Mouse (Mus musculus): ENCODE measurements at regions not wholly inside any gene's neighbourhood (a gene's known extent, or its start where the extent isn't known, plus 50 kb on each side); places are given as distances from the start of the nearest gene placed in this dataset.

GRCm38 (mm10) chr13:59228059-59228830 lies 356.8 kb downstream of the Agtpbp1 start:
- DNase-seq, result peak; percentile 40

- no peak for DNase-seq
Observed at GRCm38 (mm10) chr13:59227523-59228058, 357.4 kb downstream of the Agtpbp1 start.

GRCm38 (mm10) chr13:59220587-59220986 lies 364.4 kb downstream of the Agtpbp1 start:
- no peak for DNase-seq

DNA sequence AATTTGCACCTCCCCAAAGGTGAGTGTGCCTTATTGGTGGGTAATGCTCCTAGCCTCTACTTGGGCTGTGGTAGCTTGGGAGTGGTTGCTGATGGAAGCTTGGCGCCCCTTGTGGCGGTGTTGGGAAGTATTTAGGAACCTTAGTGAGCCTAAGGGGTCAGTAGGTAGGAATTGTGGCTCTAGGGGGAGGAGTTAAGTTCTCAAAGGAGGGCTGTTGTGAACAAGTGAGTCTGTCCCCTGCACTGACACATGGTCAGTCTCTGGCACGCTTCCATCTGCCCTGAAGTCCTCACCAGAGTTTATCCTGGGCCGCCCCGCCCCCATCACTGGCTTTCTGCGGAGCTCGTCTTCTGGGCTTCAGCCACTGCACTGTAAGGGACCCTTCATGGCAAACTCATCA lies 364.9 kb downstream of the Agtpbp1 start:
- no peak for DNase-seq

GRCm38 (mm10) chr13:59216686-59217298 lies 368.2 kb downstream of the Agtpbp1 start:
- no peak for DNase-seq

- no peak for DNase-seq
Observed at GRCm38 (mm10) chr13:59212296-59212701, 372.7 kb downstream of the Agtpbp1 start.

GRCm38 (mm10) chr13:59210828-59211227 lies 374.2 kb downstream of the Agtpbp1 start:
- DNase-seq, result no peak

DNA sequence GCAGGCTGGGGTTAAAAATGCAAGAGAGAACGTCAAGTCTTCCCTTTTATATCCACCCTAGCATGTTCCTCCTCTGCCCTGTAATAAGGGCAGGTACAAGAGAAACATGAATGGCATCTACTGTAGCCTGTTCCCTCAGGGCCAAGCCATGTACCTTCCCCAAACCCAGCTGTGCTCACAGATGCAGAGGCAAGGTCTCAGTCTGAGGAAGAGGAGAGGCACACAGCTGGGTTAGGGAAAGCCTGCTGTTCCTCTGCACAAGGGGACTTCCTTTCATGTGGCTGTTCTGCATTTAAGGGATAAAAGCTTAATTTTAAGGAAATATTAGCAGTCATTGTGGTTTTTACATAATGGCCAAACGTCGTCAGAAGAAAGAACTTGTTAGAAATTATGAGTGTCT lies 378.8 kb downstream of the Agtpbp1 start:
- DNase-seq, result no peak

DNA sequence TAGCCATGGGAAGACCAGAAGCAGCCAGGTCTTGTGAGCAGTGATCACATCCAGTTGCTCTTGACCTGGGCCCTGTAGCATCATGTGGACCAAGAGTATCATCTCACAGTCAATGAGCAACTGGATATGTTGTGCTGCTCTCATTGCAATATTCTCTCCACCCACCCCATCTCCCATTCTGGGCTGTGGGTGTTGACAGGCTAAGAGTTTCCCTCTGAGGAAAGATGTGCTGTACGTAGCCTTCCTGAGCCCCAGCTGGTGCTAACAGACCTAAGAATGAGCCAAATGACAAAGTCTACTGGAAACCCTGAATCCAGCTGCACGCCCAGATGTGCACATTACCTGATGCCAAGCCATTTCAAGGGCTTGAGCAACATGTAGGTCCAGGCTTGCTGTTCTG lies 380.5 kb downstream of the Agtpbp1 start:
- no peak for DNase-seq

DNA sequence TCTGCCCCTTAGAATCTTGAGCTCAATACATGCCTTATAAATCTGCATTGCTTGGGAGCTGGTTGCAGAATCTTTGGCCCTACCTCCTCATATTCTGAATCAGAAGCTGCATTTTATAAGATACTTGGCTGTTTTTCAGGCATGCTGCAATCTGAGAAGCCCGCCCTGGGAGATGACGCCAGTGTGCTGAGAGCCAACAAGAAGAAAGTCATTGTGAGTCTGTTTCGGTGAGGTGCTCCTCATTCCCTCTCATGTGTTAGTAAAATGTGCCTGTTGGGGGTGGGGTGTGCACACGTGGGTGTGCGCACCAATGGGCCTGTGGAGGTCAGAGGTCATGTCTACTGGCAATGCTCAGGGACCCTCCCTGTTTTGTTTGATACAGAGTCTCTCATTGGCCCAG lies 388.7 kb downstream of the Agtpbp1 start:
- no peak for DNase-seq

DNA sequence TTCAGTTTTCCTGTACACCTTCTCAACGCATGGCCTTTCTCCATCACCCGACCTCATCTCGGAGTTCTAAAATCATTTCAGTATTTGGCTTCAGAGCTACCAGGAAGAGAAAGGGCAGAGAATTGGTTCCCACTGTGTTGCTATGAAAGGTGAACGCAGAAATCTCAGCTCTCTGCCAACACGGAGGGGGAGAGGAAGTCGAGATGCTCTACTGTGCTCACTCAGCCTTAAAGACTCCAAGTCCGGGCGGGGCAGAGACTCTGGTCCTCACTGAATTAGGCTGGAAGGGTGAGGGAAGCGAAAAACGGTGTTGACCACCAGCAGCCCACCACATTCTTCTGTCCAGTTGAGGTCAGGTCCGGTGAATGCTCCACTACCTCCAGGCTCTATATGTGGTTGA lies 382.1 kb downstream of the Ntrk2 start:
- no peak for DNase-seq
